Mouse (Mus musculus) kidney, postnatal 0 days (tissue): Measurements from ENCODE around the gene Bcl6. TPM values are rescaled to one million over a fixed set of nuclear protein-coding genes. Genes with fewer than 3 reads are reported as not detected.

ENCODE experiments used
- ATAC-seq: fragments of 200-750 bp; cut with Nextera tagmentation; replicated peaks from 2 replicates; pipeline ENCODE4 v1.8.0; 2017; ENCODE audit warnings: low read depth, moderate number of reproducible peaks, moderate TSS enrichment, moderate library complexity; ENCODE audit not compliant: low FRiP score
- DNase-seq: peaks from one replicate; pipeline ENCODE4 v3.0.0-alpha.2; 2016; ENCODE audit warnings: low spot score
- H3K27ac ChIP-seq: fragments of 300-500 bp; sonication (generic); 2 replicates; pipeline ENCODE4 v1.5.1; 2014; ENCODE audit warnings: mild to moderate bottlenecking
- H3K27me3 ChIP-seq: fragments of 300-500 bp; sonication (generic); 2 replicates; pipeline ENCODE4 v1.6.1; 2014; ENCODE audit warnings: low read length, mixed read lengths; ENCODE audit not compliant: insufficient read depth
- H3K36me3 ChIP-seq: fragments of 300-500 bp; sonication (generic); 2 replicates; pipeline ENCODE4 v1.6.1; 2014; ENCODE audit warnings: low read length, mixed read lengths; ENCODE audit not compliant: insufficient read depth
- H3K4me1 ChIP-seq: fragments of 300-500 bp; sonication (generic); replicated peaks from 2 replicates; pipeline ENCODE4 v1.6.1; 2014; ENCODE audit warnings: antibody characterized with exemption, low read length, mixed read lengths; ENCODE audit not compliant: insufficient read depth
- H3K4me2 ChIP-seq: fragments of 300-500 bp; sonication (generic); 2 replicates; pipeline ENCODE4 v1.6.1; 2014; ENCODE audit warnings: mild to moderate bottlenecking, low read length, moderate library complexity, mixed read lengths
- H3K4me3 ChIP-seq: fragments of 300-500 bp; sonication (generic); replicated peaks from 2 replicates; pipeline ENCODE4 v1.5.1; 2014; ENCODE audit warnings: low read depth, low read length
- H3K9ac ChIP-seq: fragments of 300-500 bp; sonication (generic); 2 replicates; pipeline ENCODE4 v1.6.1; 2014; ENCODE audit warnings: low read depth, low read length
- H3K9me3 ChIP-seq: fragments of 300-500 bp; sonication (generic); replicated peaks from 2 replicates; pipeline ENCODE4 v1.6.1; 2016; ENCODE audit warnings: low read length, inconsistent platforms, mixed read lengths
- CTCF ChIP-seq: IDR thresholded peaks from 2 replicates; pipeline ENCODE4 v1.5.1; 2016; ENCODE audit warnings: antibody characterized with exemption, low read depth, mild to moderate bottlenecking, moderate library complexity
- WGBS: fragments of 180-500 bp; shearing (Covaris S2); extraction: QIAGEN DNeasy Blood & Tissue Kit; methylation state at CpG from one replicate; pipeline ENCODE4 v1.1.7; 2014; 5-methylcytosine and 5-hydroxymethylcytosine counted together
- polyA plus RNA-seq: library from polyadenylated mRNA; unstranded; fragments of >200 nt; fragmentation: Nextera tagmentation; extraction: Ambion mirVana; gene quantifications from 2 replicates; pipeline ENCODE4 v1.2.1, GENCODE M21; 2015

Gene Bcl6
- polyA plus RNA-seq, 1 experiment from 2014 or later: 0.80 TPM

DNA sequence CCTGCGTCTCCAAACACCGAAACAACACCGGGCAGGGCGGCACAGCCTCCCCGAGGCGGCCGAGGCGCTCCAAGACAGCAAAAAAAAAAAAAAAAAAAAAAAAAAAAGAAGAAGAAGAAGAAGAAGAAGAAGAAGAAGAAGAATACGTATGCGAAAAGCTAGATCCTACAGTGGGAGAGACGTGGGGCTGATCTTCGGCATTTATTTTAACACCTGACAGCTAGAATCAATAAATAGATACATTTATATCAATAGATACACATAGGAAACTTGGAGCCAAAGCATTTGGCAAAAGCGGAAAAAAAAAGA lies 541 bp downstream of the Bcl6 start:
- Histone ChIP-seq H3K9me3 (no peaks in the 10 kb centered on the region), H3K4me2 (peak overlapping the region; percentile 92), H3K36me3 (no peaks in the 10 kb centered on the region), H3K9ac (peak overlapping the region; percentile 85), H3K27me3 (no peaks in the 10 kb centered on the region), H3K4me3 (peak overlapping the region; percentile 68), H3K27ac (peak overlapping the region; percentile 99), H3K4me1 (peaks cover 13% of the 10 kb centered on the region)
- DNase-seq: no peak
- ATAC-seq: no peak
- TF ChIP-seq CTCF: no peak
- under 1% methylated on average over 13 of the region's 13 CpGs for WGBS

DNA sequence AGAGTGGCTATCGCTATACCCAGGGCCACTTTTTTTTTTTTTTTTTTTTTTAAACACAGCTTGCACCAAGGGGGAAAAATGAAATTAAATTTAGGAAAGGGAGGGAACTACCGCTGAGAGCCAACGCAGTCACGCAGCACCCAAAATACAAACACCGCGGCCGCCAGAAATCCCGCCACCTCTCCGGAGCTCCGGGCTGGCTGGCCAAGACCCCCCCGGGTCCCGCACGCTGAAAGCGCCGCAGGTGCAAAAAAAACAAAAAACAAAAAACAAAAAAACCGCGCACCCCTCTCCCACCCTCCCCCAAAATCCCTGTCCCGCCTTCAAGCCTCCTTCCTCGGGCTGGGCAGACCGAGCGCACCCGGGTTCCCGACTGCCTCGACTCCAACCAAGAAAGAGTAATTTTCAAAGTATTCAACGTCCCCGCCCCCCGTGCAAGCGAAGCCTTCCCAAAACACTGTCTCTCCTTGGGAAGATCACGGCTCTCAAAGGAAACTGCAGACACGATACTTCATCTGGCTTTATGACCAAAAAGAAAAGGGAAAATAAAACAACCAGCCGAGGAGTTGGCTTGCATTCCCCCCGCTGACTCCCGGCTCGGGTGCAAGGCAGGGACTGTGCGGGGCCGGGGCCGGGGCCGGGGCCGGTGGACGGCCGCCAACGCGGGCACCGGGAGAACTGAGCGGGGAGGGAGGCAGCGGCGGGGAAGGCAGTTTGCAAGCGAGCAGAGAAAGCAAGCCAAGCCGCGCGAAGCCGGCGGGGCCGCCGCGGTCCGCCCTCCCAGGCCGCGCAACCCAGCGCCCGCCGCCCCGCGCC lies 1.1 kb downstream of the Bcl6 start:
- Histone ChIP-seq H3K4me1 (peaks cover 12% of the 10 kb centered on the region), H3K36me3 (no peaks in the 10 kb centered on the region), H3K4me3 (peak overlapping the region; percentile 68), H3K4me2 (peak overlapping the region; percentile 92), H3K27me3 (no peaks in the 10 kb centered on the region), H3K9ac (peak overlapping the region; percentile 85), H3K9me3 (no peaks in the 10 kb centered on the region), H3K27ac (peak overlapping the region; percentile 99)
- no peak for TF ChIP-seq CTCF
- WGBS: under 1% methylated on average over 64 of the region's 64 CpGs
- ATAC-seq (peak; percentile 23; the same call in 1 of the 2 replicates), DNase-seq (peak; percentile 73)

DNA sequence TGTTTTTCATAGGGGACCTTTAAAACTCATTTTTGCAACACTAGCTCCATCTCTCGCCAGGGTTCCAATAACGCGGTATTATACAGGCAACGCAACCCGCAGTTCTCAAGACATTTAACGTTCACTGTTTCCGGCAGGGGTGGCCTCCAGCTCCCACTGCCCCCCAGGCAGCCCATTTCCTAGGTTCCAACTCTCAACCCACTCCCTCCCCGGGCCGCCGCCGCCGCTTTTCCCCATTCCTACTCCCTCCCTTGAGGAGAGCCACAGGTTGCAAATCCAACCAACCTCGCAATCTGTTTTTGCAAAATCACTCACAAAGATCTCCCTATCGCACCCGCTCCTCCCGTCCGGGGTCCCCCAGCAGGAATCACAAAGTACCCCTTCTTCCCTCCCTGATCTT lies 1.8 kb downstream of the Bcl6 start:
- peak overlapping the region; percentile 92 for H3K4me2 ChIP-seq
- peak overlapping the region; percentile 85 for H3K9ac ChIP-seq
- peak overlapping the region; percentile 99 for H3K27ac ChIP-seq
- H3K36me3 ChIP-seq: no peaks in the 10 kb centered on the region
- peak overlapping the region; percentile 68 for H3K4me3 ChIP-seq
- DNase-seq (peak; percentile 48), ATAC-seq (no peak)
- WGBS: under 1% methylated on average over 17 of the region's 17 CpGs
- TF ChIP-seq CTCF: no peak
- H3K9me3 ChIP-seq: no peaks in the 10 kb centered on the region
- H3K27me3 ChIP-seq: no peaks in the 10 kb centered on the region
- peaks cover 14% of the 10 kb centered on the region for H3K4me1 ChIP-seq

DNA sequence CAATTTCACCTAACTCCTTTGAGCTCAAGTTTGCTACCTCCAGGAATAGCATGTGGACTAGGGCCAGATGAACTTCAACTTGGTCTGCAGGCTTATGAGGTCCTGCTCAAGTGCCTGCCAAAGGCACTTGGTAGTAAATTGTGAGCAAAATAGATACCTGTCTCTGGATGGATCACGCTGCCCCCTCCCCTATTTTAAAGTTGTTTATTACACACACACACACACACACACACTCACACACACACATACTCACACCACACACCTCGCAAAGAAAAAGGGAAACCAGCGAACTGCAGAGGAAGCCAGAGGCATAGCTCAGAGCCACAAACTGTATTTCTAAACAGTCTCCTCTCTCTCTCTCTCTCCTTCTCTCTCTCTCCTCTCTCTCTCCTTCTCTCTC lies 2.5 kb downstream of the Bcl6 start:
- peaks cover 19% of the 10 kb centered on the region for H3K4me1 ChIP-seq

DNA sequence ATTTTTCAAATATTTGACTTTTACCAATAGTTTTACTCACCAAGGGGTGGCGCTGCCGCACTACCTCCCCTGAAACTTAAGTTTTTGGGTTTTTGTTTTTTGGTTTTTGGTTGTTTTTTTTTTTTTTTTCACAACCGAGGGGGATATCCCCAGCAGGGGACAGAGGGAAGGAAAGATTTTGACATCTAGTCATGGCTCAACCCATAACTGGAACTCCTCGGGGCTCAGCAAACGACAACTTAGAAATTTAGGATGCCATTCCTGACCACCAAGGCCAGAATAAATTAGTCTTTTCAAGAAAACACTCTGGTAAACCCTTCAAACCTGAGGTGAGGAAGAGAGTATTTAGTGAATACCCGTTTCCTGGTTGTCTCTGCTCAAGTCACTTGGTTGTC lies 3.2 kb downstream of the Bcl6 start:
- peak overlapping the region; percentile 46; the same call in 1 of the 2 replicates for H3K4me3 ChIP-seq
- H3K27ac ChIP-seq: no peak overlapping the region
- no peaks in the 10 kb centered on the region for H3K36me3 ChIP-seq
- ATAC-seq (no peak), DNase-seq (peak; percentile 81)
- no peaks in the 10 kb centered on the region for H3K27me3 ChIP-seq
- WGBS: 2% methylated on average over 6 of the region's 6 CpGs
- no peaks in the 10 kb centered on the region for H3K9me3 ChIP-seq
- peaks cover 23% of the 10 kb centered on the region for H3K4me1 ChIP-seq
- H3K9ac ChIP-seq: no peak overlapping the region
- peak overlapping the region; percentile 89 for H3K4me2 ChIP-seq
- TF ChIP-seq CTCF: peak; percentile 72

More for the DNA sequence above, 2.5 kb downstream of the Bcl6 start:
- Histone ChIP-seq H3K9ac (no peak overlapping the region), H3K27ac (0 out of 2 replicates have a peak overlapping the region, but pooled peaks have one; percentile 99), H3K9me3 (no peaks in the 10 kb centered on the region), H3K4me2 (peak overlapping the region; percentile 92), H3K27me3 (no peaks in the 10 kb centered on the region), H3K36me3 (no peaks in the 10 kb centered on the region), H3K4me3 (peak overlapping the region; percentile 68; the same call in 1 of the 2 replicates)
- 14% methylated on average over 3 of the region's 3 CpGs for WGBS
- ATAC-seq (no peak), DNase-seq (no peak)
- no peak for TF ChIP-seq CTCF

DNA sequence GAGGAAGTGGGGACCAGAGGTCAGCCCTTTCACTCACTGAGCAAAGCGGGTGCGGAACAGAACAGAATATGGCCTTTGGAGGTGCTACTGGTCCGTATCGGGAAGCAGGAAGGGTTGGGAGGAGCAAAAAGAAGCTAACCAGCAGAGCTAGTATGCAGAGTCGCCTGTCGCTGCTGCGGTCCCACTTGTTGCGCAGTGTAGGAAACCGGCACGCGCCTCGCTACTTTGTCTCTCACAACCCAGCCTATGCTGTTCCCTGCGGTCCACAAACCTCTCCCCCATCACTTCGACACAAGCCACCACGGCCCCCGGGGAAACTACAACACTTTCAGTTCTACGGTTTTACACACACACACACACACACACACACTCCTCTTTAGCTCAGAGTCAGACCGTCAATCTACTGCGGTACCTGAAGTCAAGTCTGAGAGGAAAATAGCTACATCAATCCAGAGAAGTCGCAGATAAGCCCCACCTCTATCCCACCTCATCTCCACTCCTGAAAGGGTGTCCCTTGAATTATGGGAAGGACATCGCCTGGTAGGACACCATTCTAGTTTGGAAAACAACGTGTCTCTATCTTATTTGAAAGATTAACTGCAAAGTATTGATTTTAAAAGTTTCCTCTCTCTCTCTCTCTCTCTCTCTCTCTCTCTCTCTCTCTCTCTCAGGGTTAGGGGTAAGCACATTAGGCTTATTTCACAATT lies 3.7 kb downstream of the Bcl6 start:
- WGBS: under 1% methylated on average over 22 of the region's 22 CpGs
- Histone ChIP-seq H3K9me3 (no peaks in the 10 kb centered on the region), H3K27me3 (no peaks in the 10 kb centered on the region), H3K4me1 (peaks cover 20% of the 10 kb centered on the region), H3K9ac (peak overlapping the region; percentile 49), H3K36me3 (no peaks in the 10 kb centered on the region), H3K27ac (0 out of 2 replicates have a peak overlapping the region, but pooled peaks have one; percentile 38), H3K4me3 (peak overlapping the region; percentile 46), H3K4me2 (peak overlapping the region; percentile 89)
- ATAC-seq: no peak
- no peak for TF ChIP-seq CTCF
- peak; percentile 72 for DNase-seq
